Mouse (Mus musculus) midbrain, embryonic 12.5 days (tissue): ENCODE measurements at regions not wholly inside any gene's neighbourhood (a gene's known extent, or its start where the extent isn't known, plus 50 kb on each side); places are given as distances from the start of the nearest gene placed in this dataset.

Experiments
- ATAC-seq: fragments of 200-750 bp; cut with Nextera tagmentation; 2 replicates; pipeline ENCODE4 v1.8.0; 2017; ENCODE audit warnings: low read depth, moderate TSS enrichment, moderate library complexity; ENCODE audit not compliant: low FRiP score
- H3K27ac ChIP-seq: fragments of 300-500 bp; sonication (generic); replicated peaks from 2 replicates; pipeline ENCODE4 v1.5.1; 2016; ENCODE audit warnings: mild to moderate bottlenecking
- H3K27me3 ChIP-seq: fragments of 300-500 bp; sonication (generic); 2 replicates; pipeline ENCODE4 v1.6.1; 2016; ENCODE audit warnings: mild to moderate bottlenecking
- H3K36me3 ChIP-seq: fragments of 300-500 bp; sonication (generic); 2 replicates; pipeline ENCODE4 v1.6.1; 2016
- H3K4me1 ChIP-seq: fragments of 300-500 bp; sonication (generic); 2 replicates; pipeline ENCODE4 v1.6.1; 2016
- H3K4me2 ChIP-seq: fragments of 300-500 bp; sonication (generic); replicated peaks from 2 replicates; pipeline ENCODE4 v1.6.1; 2016; ENCODE audit warnings: mild to moderate bottlenecking, moderate library complexity
- H3K4me3 ChIP-seq: fragments of 300-500 bp; sonication (generic); 2 replicates; pipeline ENCODE4 v1.5.1; 2016; ENCODE audit warnings: mild to moderate bottlenecking
- H3K9ac ChIP-seq: fragments of 300-500 bp; sonication (generic); replicated peaks from 2 replicates; pipeline ENCODE4 v1.6.1; 2016; ENCODE audit warnings: mild to moderate bottlenecking, moderate library complexity
- H3K9me3 ChIP-seq: fragments of 300-500 bp; sonication (generic); 2 replicates; pipeline ENCODE4 v1.6.1; 2016; ENCODE audit warnings: mild to moderate bottlenecking
- WGBS: fragments of 180-500 bp; shearing (Covaris S2); methylation state at CpG from one replicate; pipeline ENCODE4 v1.1.7; 2016; 5-methylcytosine and 5-hydroxymethylcytosine counted together

DNA sequence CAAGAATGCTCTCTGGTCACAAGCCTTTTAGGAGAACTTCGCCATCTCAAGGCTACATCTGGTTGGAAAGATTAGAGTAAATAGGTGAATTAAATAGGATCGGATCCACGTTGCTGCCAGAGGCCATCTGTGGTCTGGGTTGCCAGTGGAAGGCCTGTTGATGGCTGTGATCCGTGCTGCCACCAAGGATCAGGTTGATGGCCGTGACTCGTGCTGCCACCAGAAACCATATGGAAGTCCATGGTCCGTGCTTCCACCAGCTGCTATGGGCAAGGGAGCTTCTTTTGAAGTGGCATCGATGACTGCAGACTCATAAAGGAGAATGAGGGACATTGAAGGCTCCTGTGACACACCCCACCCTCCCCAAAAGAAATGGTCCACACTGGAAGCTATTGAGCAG, 79.6 kb downstream of the Atp1a1 start:
- ATAC-seq: no peak
- Histone ChIP-seq H3K36me3 (no peaks in the 10 kb centered on the region), H3K9me3 (no peaks in the 10 kb centered on the region), H3K4me1 (peaks cover 30% of the 10 kb centered on the region), H3K4me3 (no peak overlapping the region), H3K4me2 (no peak overlapping the region), H3K9ac (no peak overlapping the region), H3K27ac (no peak overlapping the region), H3K27me3 (no peaks in the 10 kb centered on the region)
- 90% methylated on average over 8 of the region's 8 CpGs for WGBS

- Histone ChIP-seq H3K4me3 (no peak overlapping the region), H3K27ac (no peak overlapping the region), H3K4me2 (no peak overlapping the region), H3K9ac (no peak overlapping the region), H3K27me3 (no peaks in the 10 kb centered on the region), H3K9me3 (no peaks in the 10 kb centered on the region), H3K36me3 (no peaks in the 10 kb centered on the region), H3K4me1 (peaks cover 29% of the 10 kb centered on the region)
- WGBS: 76% methylated on average over 6 of the region's 6 CpGs
- ATAC-seq: no peak
Measured at GRCm38 (mm10) chr3:101524444-101524843, 80.0 kb downstream of the Atp1a1 start.

GRCm38 (mm10) chr3:101523239-101523638, 81.2 kb downstream of the Atp1a1 start:
- no peak overlapping the region for H3K4me2 ChIP-seq
- H3K9ac ChIP-seq: no peak overlapping the region
- WGBS: 57% methylated on average over 5 of the region's 5 CpGs
- H3K4me3 ChIP-seq: no peak overlapping the region
- no peak overlapping the region for H3K27ac ChIP-seq
- no peaks in the 10 kb centered on the region for H3K36me3 ChIP-seq
- 0 out of 2 replicates have a peak, but pooled peaks have one; percentile 34 for ATAC-seq
- no peaks in the 10 kb centered on the region for H3K27me3 ChIP-seq
- peaks cover 27% of the 10 kb centered on the region for H3K4me1 ChIP-seq
- H3K9me3 ChIP-seq: no peaks in the 10 kb centered on the region

DNA sequence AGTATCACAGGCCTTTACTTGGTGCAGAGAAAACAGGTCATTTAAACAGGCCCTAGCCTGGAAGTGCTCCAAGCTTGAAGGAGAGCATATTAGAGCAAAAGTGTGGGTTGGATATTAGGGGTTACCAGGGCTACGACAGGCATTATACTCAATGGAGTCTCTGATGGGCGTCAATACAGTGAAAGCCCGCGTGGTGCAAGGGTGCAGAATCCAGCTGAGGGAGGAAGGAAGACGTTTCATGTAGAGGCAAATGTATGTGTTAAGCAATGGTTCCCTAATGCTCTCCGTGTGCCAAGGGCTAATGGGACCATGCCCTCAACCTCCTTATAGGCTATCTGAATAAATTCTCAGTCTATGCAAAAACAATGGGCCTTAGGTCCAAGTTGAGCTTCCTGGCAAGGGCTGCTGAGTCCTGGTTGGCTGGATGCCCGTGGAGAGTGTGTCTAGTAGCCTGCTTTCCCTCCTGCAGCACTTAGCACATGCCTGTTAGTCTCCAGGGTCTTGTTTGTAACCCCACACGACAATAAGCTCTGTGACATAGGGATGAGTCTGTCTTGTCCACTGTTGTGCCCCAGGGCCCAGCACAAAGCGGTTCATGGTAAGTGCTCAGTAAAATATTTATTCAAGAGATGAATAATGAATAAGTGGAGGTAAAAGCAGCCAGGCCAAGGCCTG, 82.1 kb downstream of the Atp1a1 start:
- Histone ChIP-seq H3K36me3 (no peaks in the 10 kb centered on the region), H3K4me3 (no peak overlapping the region), H3K4me2 (no peak overlapping the region), H3K9me3 (no peaks in the 10 kb centered on the region), H3K9ac (no peak overlapping the region), H3K27me3 (no peaks in the 10 kb centered on the region), H3K4me1 (peaks cover 25% of the 10 kb centered on the region), H3K27ac (no peak overlapping the region)
- WGBS: 74% methylated on average over 9 of the region's 9 CpGs
- ATAC-seq: peak; percentile 49; the same call in 1 of the 2 replicates

GRCm38 (mm10) chr3:101521155-101521554, 83.3 kb downstream of the Atp1a1 start:
- no peak for ATAC-seq
- no peaks in the 10 kb centered on the region for H3K36me3 ChIP-seq
- no peaks in the 10 kb centered on the region for H3K9me3 ChIP-seq
- H3K4me1 ChIP-seq: peaks cover 32% of the 10 kb centered on the region
- no peak overlapping the region for H3K27ac ChIP-seq
- no peak overlapping the region for H3K4me2 ChIP-seq
- H3K9ac ChIP-seq: no peak overlapping the region
- 84% methylated on average over 5 of the region's 5 CpGs for WGBS
- H3K27me3 ChIP-seq: no peaks in the 10 kb centered on the region
- H3K4me3 ChIP-seq: no peak overlapping the region

DNA sequence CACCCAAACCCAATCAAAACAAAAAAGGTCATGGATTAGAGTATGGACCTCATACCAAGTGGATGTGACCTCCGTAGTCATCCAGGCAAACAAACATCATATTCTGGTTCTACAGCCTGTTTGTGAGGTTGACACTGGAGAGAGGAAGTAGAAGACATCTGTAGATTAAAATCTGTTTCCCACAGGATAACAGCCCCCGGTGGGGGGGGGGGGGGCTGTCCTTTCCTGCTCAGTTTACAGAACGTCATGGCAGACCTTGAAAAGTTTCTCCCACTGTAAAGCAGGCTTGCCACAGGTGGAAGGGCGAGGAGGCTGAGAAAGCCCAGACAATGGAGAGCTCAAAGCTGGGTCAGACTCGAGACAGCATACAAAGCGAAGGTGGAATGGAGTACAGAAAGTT, 84.4 kb downstream of the Atp1a1 start:
- 84% methylated on average over 6 of the region's 6 CpGs for WGBS
- H3K9me3 ChIP-seq: no peaks in the 10 kb centered on the region
- H3K36me3 ChIP-seq: no peaks in the 10 kb centered on the region
- no peak overlapping the region for H3K4me3 ChIP-seq
- no peak overlapping the region for H3K9ac ChIP-seq
- no peak for ATAC-seq
- no peak overlapping the region for H3K4me2 ChIP-seq
- no peak overlapping the region for H3K27ac ChIP-seq
- peaks cover 32% of the 10 kb centered on the region for H3K4me1 ChIP-seq
- H3K27me3 ChIP-seq: no peaks in the 10 kb centered on the region

DNA sequence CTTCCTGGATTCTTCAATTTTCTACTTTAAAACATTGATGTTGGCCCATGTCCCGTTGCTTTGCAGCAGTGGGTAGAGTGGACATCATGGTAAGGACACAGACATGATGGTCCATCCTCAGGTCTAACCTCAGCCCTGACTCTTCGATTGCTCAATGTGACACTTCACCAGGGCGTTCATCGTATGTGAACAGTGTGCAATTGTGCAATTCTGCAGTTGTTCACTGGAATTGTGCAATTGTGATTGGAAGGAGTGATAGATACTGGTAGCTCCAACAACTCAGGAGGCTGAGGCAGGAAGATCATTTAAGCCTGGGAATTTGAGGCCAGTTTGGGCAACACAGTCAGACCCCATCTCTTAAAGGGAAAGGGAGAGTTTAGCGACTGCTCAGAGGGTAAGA, 84.9 kb downstream of the Atp1a1 start:
- H3K4me3 ChIP-seq: no peak overlapping the region
- H3K9ac ChIP-seq: no peak overlapping the region
- peaks cover 32% of the 10 kb centered on the region for H3K4me1 ChIP-seq
- WGBS: 92% methylated on average over 5 of the region's 5 CpGs
- H3K36me3 ChIP-seq: no peaks in the 10 kb centered on the region
- H3K4me2 ChIP-seq: no peak overlapping the region
- no peak overlapping the region for H3K27ac ChIP-seq
- ATAC-seq: no peak
- no peaks in the 10 kb centered on the region for H3K9me3 ChIP-seq
- H3K27me3 ChIP-seq: no peaks in the 10 kb centered on the region

GRCm38 (mm10) chr3:101518810-101519209, 85.7 kb downstream of the Atp1a1 start:
- 65% methylated on average over 6 of the region's 6 CpGs for WGBS
- H3K4me2 ChIP-seq: no peak overlapping the region
- no peak overlapping the region for H3K4me3 ChIP-seq
- no peaks in the 10 kb centered on the region for H3K9me3 ChIP-seq
- peaks cover 36% of the 10 kb centered on the region for H3K4me1 ChIP-seq
- H3K9ac ChIP-seq: no peak overlapping the region
- no peak overlapping the region for H3K27ac ChIP-seq
- H3K27me3 ChIP-seq: no peaks in the 10 kb centered on the region
- ATAC-seq: no peak
- no peaks in the 10 kb centered on the region for H3K36me3 ChIP-seq

GRCm38 (mm10) chr3:101517547-101517946, 86.9 kb downstream of the Atp1a1 start:
- 85% methylated on average over 6 of the region's 6 CpGs for WGBS
- no peak for ATAC-seq
- 0 out of 2 replicates have a peak overlapping the region, but pooled peaks have one; percentile 15 for H3K27ac ChIP-seq

GRCm38 (mm10) chr3:101516781-101517499, 87.5 kb downstream of the Atp1a1 start:
- Histone ChIP-seq H3K36me3 (no peaks in the 10 kb centered on the region), H3K27me3 (no peaks in the 10 kb centered on the region), H3K9ac (no peak overlapping the region), H3K4me2 (no peak overlapping the region), H3K9me3 (no peaks in the 10 kb centered on the region), H3K27ac (0 out of 2 replicates have a peak overlapping the region, but pooled peaks have one; percentile 20), H3K4me3 (no peak overlapping the region), H3K4me1 (peaks cover 29% of the 10 kb centered on the region)
- 58% methylated on average over 15 of the region's 15 CpGs for WGBS
- ATAC-seq: peak; percentile 27; the same call in 1 of the 2 replicates

More at GRCm38 (mm10) chr3:101517547-101517946, 86.9 kb downstream of the Atp1a1 start:
- no peaks in the 10 kb centered on the region for H3K27me3 ChIP-seq
- no peaks in the 10 kb centered on the region for H3K9me3 ChIP-seq
- peaks cover 35% of the 10 kb centered on the region for H3K4me1 ChIP-seq
- H3K9ac ChIP-seq: no peak overlapping the region
- H3K4me2 ChIP-seq: no peak overlapping the region
- no peaks in the 10 kb centered on the region for H3K36me3 ChIP-seq
- H3K4me3 ChIP-seq: no peak overlapping the region

- peaks cover 29% of the 10 kb centered on the region for H3K4me1 ChIP-seq
- no peak for ATAC-seq
- H3K9me3 ChIP-seq: 0 out of 2 replicates have a peak, but pooled peaks cover 3% of the 10 kb centered on the region
- H3K4me3 ChIP-seq: no peak overlapping the region
- no peaks in the 10 kb centered on the region for H3K36me3 ChIP-seq
- 93% methylated on average over 7 of the region's 7 CpGs for WGBS
- no peaks in the 10 kb centered on the region for H3K27me3 ChIP-seq
- no peak overlapping the region for H3K9ac ChIP-seq
- H3K27ac ChIP-seq: no peak overlapping the region
- H3K4me2 ChIP-seq: no peak overlapping the region
Measured at GRCm38 (mm10) chr3:101515566-101515965, 88.9 kb downstream of the Atp1a1 start.

DNA sequence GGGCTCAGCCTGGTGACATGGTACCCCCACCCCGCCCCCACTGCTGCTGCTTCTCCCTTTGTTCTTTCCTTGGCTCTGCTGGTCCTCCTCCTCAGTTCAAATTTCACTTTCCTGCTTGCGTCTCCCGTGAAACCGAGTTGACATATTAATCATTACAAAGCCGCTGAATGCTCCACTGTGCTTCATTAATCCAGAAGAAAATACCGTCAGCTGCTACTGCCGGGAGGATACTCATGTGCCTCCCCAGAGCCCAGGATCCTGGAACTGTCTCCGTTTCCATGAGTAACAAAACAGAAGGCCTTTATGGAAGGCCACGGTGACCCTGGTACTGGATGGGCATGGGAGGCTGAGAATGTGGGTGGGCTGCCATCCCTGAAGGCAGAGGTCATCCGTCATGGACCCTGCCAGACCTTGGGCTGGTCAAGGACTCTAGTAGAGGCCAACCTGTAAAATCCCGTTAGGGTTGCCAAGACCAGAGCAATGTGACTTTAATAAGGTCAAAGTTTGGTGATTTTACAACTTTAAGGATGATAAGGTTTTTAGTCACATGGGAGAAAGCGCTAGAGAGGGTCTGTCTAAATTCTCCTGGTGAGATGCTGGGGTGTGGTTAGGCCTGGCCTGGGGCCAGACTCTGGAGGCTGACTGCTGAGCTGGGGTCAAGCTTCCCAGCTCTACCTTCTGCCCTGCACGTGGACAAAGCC, 90.7 kb downstream of the Atp1a1 start:
- H3K9me3 ChIP-seq: 0 out of 2 replicates have a peak, but pooled peaks cover 3% of the 10 kb centered on the region
- no peak; the same call in 1 of the 2 replicates for ATAC-seq
- H3K27ac ChIP-seq: 0 out of 2 replicates have a peak overlapping the region, but pooled peaks have one; percentile 1
- H3K36me3 ChIP-seq: no peaks in the 10 kb centered on the region
- H3K27me3 ChIP-seq: no peaks in the 10 kb centered on the region
- H3K4me3 ChIP-seq: no peak overlapping the region
- no peak overlapping the region for H3K9ac ChIP-seq
- H3K4me1 ChIP-seq: peaks cover 24% of the 10 kb centered on the region
- whole genome bisulfite sequencing: 49% methylated on average over 13 of the region's 13 CpGs
- no peak overlapping the region for H3K4me2 ChIP-seq
